Mouse (Mus musculus) forebrain, embryonic 13.5 days (tissue): ENCODE results near the gene Gm19935. TPM values are rescaled to one million over a fixed set of nuclear protein-coding genes. Genes with fewer than 3 reads are reported as not detected.

Experiments used
- ATAC-seq: fragments of 200-750 bp; cut with Nextera tagmentation; 2 replicates; pipeline ENCODE4 v1.8.0; 2017
- H3K27ac ChIP-seq: fragments of 300-500 bp; sonication (generic); 2 replicates; pipeline ENCODE4 v1.5.1; 2015; ENCODE audit warnings: inconsistent platforms, mild to moderate bottlenecking, moderate library complexity
- H3K27me3 ChIP-seq: fragments of 300-500 bp; sonication (generic); 2 replicates; pipeline ENCODE4 v1.6.1; 2015; ENCODE audit warnings: mild to moderate bottlenecking, inconsistent platforms
- H3K36me3 ChIP-seq: fragments of 300-500 bp; sonication (generic); 2 replicates; pipeline ENCODE4 v1.6.1; 2015; ENCODE audit warnings: mild to moderate bottlenecking, inconsistent platforms; ENCODE audit not compliant: poor library complexity, severe bottlenecking
- H3K4me1 ChIP-seq: fragments of 300-500 bp; sonication (generic); 2 replicates; pipeline ENCODE4 v1.6.1; 2015; ENCODE audit warnings: inconsistent platforms
- H3K4me2 ChIP-seq: fragments of 300-500 bp; sonication (generic); 2 replicates; pipeline ENCODE4 v1.6.1; 2015; ENCODE audit warnings: inconsistent platforms, mild to moderate bottlenecking, moderate library complexity
- H3K4me3 ChIP-seq: fragments of 300-500 bp; sonication (generic); 2 replicates; pipeline ENCODE4 v1.5.1; 2015; ENCODE audit warnings: mild to moderate bottlenecking, inconsistent platforms
- H3K9ac ChIP-seq: fragments of 300-500 bp; sonication (generic); 2 replicates; pipeline ENCODE4 v1.6.1; 2015; ENCODE audit warnings: mild to moderate bottlenecking, inconsistent platforms
- H3K9me3 ChIP-seq: fragments of 300-500 bp; sonication (generic); replicated peaks from 2 replicates; pipeline ENCODE4 v1.6.1; 2016; ENCODE audit warnings: inconsistent platforms
- WGBS: fragments of 180-500 bp; shearing (Covaris S2); methylation state at CpG from one replicate; pipeline ENCODE4 v1.1.7; 2015; 5-methylcytosine and 5-hydroxymethylcytosine counted together
- polyA plus RNA-seq: library from polyadenylated mRNA; unstranded; fragments of >200 nt; fragmentation: Nextera tagmentation; extraction: Ambion mirVana; gene quantifications from 2 replicates; pipeline ENCODE4 v1.2.1, GENCODE M21; 2015

Gene Gm19935
- polyA plus RNA-seq, 1 experiment from 2014 or later = not detected

DNA sequence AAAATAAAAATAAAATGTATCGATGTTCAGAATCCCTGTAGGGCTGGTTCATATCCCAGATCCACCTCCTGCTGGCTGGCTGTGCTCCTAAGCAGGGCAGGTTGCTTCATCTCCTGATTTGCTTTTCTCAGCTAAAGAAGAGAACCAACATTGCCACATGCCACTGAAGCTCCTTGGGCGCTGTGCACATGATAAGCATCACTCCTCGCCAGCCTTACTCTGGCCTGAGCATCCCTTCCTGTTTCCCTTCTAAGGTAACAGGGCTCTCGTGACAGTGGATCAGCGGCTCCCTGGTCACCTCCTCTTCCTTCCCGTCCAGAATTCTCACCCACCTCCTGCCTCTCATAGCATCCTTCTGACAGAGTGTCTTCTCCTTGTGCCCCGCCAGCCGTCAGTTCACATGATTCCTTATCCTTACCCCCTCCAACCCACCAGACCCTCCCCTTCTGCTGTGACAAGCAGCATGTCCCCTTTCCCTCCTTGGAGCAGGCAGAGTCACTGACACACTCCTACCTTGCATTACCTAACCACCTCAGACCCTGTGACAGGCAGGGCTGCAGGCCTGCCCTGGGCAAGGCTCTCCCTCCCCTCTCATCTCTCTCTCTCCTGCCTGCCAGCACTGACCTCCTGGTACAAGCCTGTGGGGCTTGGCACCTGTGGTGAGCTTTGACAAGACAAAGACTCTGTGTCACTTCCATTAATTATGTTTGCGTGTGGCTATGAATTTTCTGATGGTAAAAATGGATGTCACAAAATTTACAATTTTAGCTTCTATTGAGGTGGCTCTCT, 27.2 kb upstream of the Gm19935 start:
- no peak overlapping the region for H3K9ac ChIP-seq
- no peak overlapping the region; the same call in 1 of the 2 replicates for H3K27ac ChIP-seq
- H3K9me3 ChIP-seq = no peaks in the 10 kb centered on the region
- no peak overlapping the region for H3K4me2 ChIP-seq
- WGBS = 81% methylated on average over 9 of the region's 9 CpGs
- H3K36me3 ChIP-seq = no peaks in the 10 kb centered on the region
- no peak overlapping the region for H3K4me3 ChIP-seq
- H3K27me3 ChIP-seq = no peaks in the 10 kb centered on the region
- ATAC-seq = no peak
- H3K4me1 ChIP-seq = peaks cover 9% of the 10 kb centered on the region

DNA sequence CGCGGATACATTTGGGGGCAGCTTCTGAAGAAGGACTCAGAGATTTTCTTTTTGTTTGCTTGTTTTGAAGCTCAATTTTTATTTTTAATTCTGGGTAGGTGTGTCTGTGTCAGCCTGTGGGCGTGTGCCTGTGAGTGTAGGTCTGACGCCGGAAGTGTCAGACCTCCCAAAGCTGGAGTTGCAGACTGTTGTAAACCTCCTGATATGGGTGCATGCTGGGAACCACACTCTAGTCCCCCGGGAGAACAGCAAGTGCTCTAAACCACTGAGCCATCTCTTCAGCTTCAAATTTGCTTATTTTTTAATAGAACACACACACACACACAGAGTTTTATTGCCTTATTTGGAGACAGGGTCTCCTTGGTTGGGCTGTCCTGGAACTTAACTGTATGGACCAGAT, 25.9 kb upstream of the Gm19935 start:
- no peak for ATAC-seq
- Histone ChIP-seq H3K9me3 (no peaks in the 10 kb centered on the region), H3K4me3 (no peak overlapping the region), H3K4me2 (no peak overlapping the region), H3K4me1 (peaks cover 5% of the 10 kb centered on the region; the same call in 1 of the 2 replicates), H3K27me3 (no peaks in the 10 kb centered on the region), H3K27ac (no peak overlapping the region), H3K36me3 (no peaks in the 10 kb centered on the region), H3K9ac (no peak overlapping the region)
- 86% methylated on average over 6 of the region's 6 CpGs for WGBS

DNA sequence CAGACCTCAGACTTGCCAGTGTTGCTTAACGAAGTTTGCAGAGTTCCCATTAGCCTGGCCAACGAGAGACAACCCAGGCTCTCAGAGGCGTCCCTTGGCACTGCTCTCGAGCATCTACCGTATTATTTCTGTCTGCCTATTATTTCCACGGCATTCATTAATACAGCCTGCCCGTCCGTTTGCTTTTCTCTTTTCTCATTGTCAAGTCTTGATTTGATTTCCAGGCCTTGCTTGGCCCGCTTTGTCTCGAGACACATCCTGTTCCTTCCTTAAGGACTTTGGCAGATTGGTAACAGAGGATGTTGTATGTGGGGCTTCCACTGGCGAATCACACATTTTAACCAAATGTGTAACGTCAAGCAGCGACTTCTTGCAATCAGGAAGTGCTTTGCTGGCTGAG, 24.1 kb upstream of the Gm19935 start:
- Histone ChIP-seq H3K9ac (no peak overlapping the region), H3K4me3 (no peak overlapping the region), H3K4me2 (no peak overlapping the region), H3K4me1 (peaks cover 5% of the 10 kb centered on the region; the same call in 1 of the 2 replicates), H3K36me3 (no peaks in the 10 kb centered on the region), H3K27me3 (no peaks in the 10 kb centered on the region), H3K27ac (0 out of 2 replicates have a peak overlapping the region, but pooled peaks have one; percentile 16), H3K9me3 (no peaks in the 10 kb centered on the region)
- no peak for ATAC-seq
- WGBS = 39% methylated on average over 13 of the region's 13 CpGs

DNA sequence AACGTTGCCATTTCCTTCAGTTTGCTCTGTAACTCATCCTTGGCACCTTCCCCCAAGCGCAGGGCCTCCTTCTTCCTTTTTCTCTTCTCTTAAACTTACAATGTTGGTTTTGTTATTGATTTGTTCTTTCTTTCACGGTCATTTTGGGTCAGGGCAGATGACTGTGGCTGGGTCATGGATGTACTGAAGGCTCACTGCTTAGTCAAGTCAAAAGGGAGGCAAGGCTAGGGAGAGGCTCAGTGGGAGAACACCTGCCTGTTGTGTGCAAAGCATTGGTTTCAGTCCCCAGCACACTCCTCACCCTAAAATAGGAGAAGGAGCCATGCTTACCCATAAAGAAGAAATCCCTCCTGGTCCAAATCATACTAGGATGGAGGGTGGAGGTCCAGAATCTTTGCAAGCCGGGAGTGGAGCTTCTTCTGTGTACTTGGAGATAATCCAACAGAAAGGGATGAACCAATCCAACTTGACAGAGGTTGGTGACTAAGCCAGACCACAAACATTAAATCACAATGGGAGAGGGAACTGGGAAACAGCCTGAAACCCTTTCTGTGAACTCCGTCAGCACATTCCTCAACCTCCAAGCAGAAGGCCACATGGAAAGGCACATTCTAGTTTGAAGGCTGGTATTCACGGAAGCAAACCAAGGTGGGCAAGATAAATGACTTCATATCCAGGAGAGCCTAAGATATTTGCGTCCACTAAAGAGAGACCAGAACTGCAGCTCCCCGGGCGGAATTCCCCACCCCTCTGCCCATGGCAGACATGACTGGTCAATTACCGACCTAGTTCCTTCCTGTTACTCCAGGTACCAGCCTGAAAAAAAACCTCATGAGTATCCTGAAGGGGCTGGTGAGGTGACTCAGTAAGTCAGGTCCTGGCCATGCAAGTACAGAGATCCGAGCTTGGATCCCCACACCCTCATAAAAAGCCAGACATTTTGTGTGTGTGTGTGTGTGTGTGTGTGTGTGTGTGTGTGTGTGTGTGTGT, 22.8 kb upstream of the Gm19935 start:
- H3K9ac ChIP-seq = no peak overlapping the region
- ATAC-seq = no peak
- 83% methylated on average over 11 of the region's 11 CpGs for WGBS

DNA sequence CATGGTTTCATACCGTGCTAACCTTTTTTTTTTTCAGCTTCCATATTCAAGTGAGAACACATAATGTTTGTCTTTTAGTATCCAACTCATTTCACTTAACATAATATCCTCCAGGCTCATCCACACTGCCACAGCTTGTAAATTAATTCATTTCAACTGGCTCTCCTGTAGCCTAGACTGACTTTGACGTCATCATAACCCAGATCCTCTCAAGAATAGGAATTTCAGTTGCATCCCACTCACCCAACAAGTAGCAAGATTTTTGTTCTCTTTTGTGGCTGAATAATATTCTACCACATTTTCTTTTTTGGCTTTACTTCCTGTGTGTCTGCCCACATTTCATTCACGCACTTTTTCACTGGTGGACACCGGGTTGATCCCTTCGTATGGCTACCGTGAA, 20.2 kb upstream of the Gm19935 start:
- no peak for ATAC-seq
- Histone ChIP-seq H3K27me3 (no peaks in the 10 kb centered on the region), H3K9ac (no peak overlapping the region), H3K4me2 (no peak overlapping the region), H3K4me3 (no peak overlapping the region), H3K27ac (no peak overlapping the region), H3K4me1 (peaks cover 5% of the 10 kb centered on the region; the same call in 1 of the 2 replicates), H3K9me3 (no peaks in the 10 kb centered on the region), H3K36me3 (no peaks in the 10 kb centered on the region)
- 96% methylated on average over 6 of the region's 6 CpGs for WGBS

More for the DNA sequence above, 22.8 kb upstream of the Gm19935 start:
- Histone ChIP-seq H3K27ac (no peak overlapping the region), H3K36me3 (no peaks in the 10 kb centered on the region), H3K4me1 (peaks cover 5% of the 10 kb centered on the region; the same call in 1 of the 2 replicates), H3K4me2 (no peak overlapping the region), H3K27me3 (no peaks in the 10 kb centered on the region), H3K9me3 (no peaks in the 10 kb centered on the region), H3K4me3 (no peak overlapping the region)

DNA sequence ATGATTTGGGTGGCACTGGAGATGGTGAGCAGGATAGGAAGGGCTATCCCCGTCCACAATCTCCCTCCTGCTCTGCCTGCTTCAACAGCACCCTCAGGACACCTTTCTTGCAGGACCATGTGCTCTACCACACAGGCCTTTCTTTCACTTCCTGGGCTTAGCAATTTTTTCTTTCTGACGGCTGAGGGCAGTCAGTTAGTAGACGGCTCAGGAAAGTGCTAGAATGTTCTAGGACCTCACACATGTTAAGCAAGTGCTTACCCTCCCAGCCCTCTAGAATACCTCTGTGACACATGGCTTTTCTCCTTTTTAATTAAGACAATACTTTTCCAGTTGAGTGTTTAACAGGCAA, 17.1 kb upstream of the Gm19935 start:
- 78% methylated on average over 3 of the region's 3 CpGs for WGBS

DNA sequence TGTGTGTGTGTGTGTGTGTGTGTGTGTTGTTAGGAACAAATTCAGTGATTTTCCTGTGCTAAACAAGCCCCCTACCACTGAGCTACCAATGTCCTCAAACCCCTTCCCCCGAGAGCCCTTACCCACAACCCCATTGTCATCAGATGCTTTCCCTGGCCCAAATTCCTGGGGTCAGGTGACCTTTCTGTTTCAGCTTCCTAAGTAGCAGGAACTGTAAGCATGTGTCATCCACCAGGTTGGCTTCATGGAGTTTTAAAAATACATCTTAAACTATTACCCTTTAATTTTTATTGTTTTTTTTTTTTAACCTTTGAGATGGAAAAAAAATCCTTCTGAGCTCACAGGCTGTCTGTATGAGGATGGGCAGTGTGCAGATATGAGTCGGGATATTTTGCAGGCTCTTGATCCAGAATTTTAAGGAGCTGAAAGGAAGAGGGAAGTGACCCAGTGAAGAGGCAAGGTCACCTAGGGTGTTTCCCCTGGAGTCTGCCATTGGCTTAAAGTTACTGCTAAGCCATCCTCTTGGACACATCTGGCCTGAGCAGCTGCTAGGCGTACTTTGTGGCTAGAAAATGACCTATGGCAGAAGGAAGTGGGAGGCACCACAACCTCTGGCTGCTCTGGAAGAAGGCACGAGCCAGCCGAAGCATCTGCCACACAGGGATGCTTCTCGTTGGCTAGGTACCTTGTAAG, 16.6 kb upstream of the Gm19935 start:
- Histone ChIP-seq H3K27me3 (no peaks in the 10 kb centered on the region), H3K4me1 (peaks cover 9% of the 10 kb centered on the region), H3K9ac (no peak overlapping the region), H3K9me3 (no peaks in the 10 kb centered on the region), H3K4me3 (no peak overlapping the region), H3K36me3 (no peaks in the 10 kb centered on the region), H3K27ac (no peak overlapping the region), H3K4me2 (no peak overlapping the region)
- no peak for ATAC-seq
- 72% methylated on average over 6 of the region's 6 CpGs for WGBS

More for the DNA sequence above, 17.1 kb upstream of the Gm19935 start:
- Histone ChIP-seq H3K27me3 (no peaks in the 10 kb centered on the region), H3K36me3 (no peaks in the 10 kb centered on the region), H3K4me3 (no peak overlapping the region), H3K4me1 (peaks cover 3% of the 10 kb centered on the region), H3K9ac (no peak overlapping the region), H3K27ac (no peak overlapping the region), H3K9me3 (no peaks in the 10 kb centered on the region), H3K4me2 (no peak overlapping the region)
- ATAC-seq = no peak

DNA sequence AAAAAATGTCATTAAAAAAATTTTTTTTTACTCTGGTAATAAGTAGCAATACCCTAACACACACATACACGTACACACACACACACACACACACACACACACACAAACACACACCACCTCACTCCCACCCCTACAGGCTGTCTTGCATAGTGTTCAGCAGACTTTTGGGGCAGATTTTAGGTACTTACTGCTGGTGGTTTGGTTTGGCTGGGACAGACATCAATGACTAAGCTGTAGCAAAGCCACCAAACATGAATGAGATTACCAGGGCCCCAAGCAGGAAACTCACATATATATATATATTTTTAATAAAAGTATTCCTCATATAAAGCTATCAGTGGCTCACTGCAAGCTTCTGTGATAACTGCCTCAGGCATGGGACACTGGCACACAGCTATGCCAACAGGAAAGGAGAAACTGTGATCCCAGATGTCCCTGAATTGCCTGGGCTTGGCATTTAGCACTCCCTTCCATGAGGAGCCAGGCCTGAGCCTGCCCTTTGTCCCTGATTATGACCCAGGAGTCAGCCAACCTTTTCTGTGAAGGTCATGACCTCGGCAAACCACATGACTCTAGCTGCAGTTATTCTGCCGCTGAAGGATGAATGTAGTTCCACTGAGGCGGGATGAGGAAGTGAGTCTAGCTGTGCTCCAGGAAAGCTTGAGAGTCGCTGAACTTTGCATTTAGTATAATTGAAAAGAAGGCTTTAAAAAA, 15.5 kb upstream of the Gm19935 start:
- H3K4me3 ChIP-seq = no peak overlapping the region
- H3K9ac ChIP-seq = no peak overlapping the region
- H3K9me3 ChIP-seq = no peaks in the 10 kb centered on the region
- no peaks in the 10 kb centered on the region for H3K27me3 ChIP-seq
- H3K4me1 ChIP-seq = peaks cover 17% of the 10 kb centered on the region
- H3K4me2 ChIP-seq = no peak overlapping the region
- H3K36me3 ChIP-seq = no peaks in the 10 kb centered on the region
- H3K27ac ChIP-seq = no peak overlapping the region
- 45% methylated on average over 5 of the region's 5 CpGs for WGBS
- no peak for ATAC-seq

DNA sequence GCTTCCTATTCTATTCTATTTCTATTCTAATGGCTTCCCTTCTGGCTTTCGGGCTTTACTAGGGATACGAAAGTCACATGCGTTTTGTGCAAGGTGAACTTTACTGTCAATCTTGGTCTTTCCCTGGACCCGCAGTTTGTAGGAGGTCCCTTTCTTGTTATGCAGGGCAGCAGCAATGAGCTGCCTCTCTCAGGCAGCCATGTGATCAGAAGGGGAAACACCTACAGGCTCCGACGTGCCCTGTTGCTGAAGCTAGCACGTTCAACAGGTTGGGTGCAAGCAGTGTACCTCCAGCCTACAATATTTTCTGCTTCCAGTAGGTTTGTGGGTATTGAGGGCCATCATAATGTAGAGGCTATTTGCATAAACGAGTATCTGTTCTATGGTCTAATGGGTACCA, 13.8 kb upstream of the Gm19935 start:
- H3K9me3 ChIP-seq = no peaks in the 10 kb centered on the region
- no peaks in the 10 kb centered on the region for H3K36me3 ChIP-seq
- ATAC-seq = no peak
- H3K9ac ChIP-seq = no peak overlapping the region
- H3K4me1 ChIP-seq = peaks cover 18% of the 10 kb centered on the region
- H3K4me3 ChIP-seq = no peak overlapping the region
- no peak overlapping the region for H3K27ac ChIP-seq
- H3K4me2 ChIP-seq = no peak overlapping the region
- H3K27me3 ChIP-seq = no peaks in the 10 kb centered on the region
- 65% methylated on average over 8 of the region's 8 CpGs for WGBS

DNA sequence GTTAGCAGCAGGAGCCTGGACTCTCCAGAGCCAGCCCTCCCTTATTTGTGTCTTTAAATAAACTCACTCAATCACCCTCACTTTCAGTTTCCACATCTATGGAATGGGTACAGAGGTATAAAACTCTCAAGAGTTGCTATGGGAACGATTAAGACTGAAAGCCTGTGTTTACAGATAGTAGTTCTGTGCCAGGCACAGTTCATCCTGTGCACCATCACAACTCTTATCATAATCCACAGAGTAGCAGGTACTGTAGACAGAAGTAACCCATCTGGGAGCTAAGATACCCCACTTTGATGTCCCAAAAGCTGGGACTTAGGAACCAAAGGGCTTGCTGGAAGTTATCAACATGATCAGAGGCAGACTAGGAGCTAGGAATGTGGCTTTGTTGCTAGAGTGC, 12.6 kb upstream of the Gm19935 start:
- ATAC-seq = no peak
- peak overlapping the region; percentile 76; the same call in 1 of the 2 replicates for H3K4me2 ChIP-seq
- no peak overlapping the region for H3K9ac ChIP-seq

DNA sequence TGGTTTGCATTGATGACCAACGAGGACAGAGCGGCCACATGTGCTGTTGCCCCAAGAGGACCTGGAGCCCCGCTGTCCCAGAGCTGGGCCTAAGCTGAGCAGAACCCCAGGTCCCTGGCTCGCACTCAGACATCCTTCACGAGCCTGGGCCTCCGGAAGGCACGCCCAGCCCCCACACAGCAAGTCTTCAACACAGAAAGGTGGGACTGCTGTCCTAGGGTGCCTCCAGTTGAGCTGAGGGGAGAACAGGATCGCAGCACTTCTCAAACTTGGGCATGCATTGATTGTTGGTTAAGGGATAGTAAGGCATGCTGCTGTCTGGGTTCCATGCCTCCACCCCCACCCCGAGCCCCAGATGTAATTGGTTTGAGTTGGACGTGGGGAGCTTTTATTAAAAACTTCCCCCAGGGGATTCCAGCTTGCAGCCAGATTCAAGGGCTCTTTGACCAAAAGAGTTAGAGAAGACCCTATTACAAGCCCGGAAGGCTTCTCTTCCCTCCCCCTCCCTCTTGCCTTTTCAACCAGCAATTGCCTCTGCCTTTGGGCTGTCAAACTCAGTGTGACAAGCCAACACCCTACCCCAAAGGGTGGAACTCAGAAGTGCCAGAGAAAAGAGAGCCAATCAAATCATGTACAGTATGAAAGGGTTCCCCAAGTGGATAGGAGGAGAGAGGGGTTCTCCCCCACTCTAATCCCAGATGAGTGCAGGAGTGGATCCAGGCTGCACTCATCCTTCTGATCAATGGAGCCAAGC, 12.0 kb upstream of the Gm19935 start:
- H3K9me3 ChIP-seq = no peaks in the 10 kb centered on the region
- no peaks in the 10 kb centered on the region for H3K27me3 ChIP-seq
- no peaks in the 10 kb centered on the region for H3K36me3 ChIP-seq
- H3K4me3 ChIP-seq = peak overlapping the region; percentile 47
- ATAC-seq = peak; percentile 76
- H3K4me2 ChIP-seq = peak overlapping the region; percentile 76
- under 1% methylated on average over 11 of the region's 11 CpGs for WGBS
- peak overlapping the region; percentile 73 for H3K27ac ChIP-seq
- H3K9ac ChIP-seq = peak overlapping the region; percentile 72
- peaks cover 18% of the 10 kb centered on the region for H3K4me1 ChIP-seq

More for the DNA sequence above, 12.6 kb upstream of the Gm19935 start:
- no peaks in the 10 kb centered on the region for H3K27me3 ChIP-seq
- no peaks in the 10 kb centered on the region for H3K9me3 ChIP-seq
- 86% methylated on average over 1 of the region's 1 CpGs for WGBS
- no peak overlapping the region for H3K4me3 ChIP-seq
- H3K36me3 ChIP-seq = no peaks in the 10 kb centered on the region
- no peak overlapping the region for H3K27ac ChIP-seq
- peaks cover 18% of the 10 kb centered on the region for H3K4me1 ChIP-seq
